Mouse (Mus musculus): Measurements from ENCODE around the gene Rab5b.
A peak's percentile ranks its signal among the peaks of the same experiment; 100 is the strongest.
"Not testable (repeated sequence)": the region's sequence is repeated elsewhere in the genome, so short reads cannot be mapped to it uniquely, and the experiment has no call there.

The Rab5b gene

DNA sequence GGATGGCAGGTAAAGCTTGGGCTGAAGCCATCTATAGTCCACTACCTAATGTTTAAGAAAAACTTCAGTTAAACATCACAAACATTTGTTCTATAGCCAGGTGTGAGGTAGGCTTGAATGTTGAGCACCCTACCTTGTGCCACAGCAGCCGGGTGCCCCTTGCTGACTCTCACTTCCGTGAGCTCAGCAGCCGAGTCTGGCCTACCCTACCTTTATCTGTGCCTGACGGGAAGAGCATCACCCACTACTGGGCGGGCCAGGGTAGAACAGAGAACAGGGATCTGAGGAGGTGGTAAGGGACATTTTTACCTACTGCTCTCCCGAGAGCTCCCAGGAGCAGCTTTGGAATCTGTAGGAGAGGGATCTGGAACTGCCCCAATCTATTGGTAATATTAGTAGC lies 53.3 kb downstream of the Rab5b start:
- DNase-seq (ENCODE audit: low read depth) = no peak

DNA sequence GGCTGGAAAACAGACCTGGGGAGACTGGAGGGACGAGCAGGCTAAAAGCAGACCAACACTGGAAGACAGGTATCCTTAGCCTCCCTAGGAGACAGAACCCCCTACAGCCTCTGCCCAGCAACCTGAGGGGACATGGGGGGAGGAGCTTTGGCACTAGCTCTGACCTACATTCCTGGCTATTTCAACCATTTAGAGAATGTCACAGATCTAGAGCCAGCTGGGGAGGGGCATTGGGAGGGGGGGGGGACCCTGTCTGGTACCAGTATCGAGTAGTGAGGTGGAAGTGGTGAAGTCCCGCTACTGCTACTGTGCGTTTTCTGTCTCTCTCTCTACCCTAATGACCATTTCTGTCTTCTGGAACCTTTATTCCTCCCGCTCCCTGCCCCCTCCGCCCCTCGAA lies 54.2 kb downstream of the Rab5b start:
- no peak for DNase-seq (ENCODE audit: low read depth)

DNA sequence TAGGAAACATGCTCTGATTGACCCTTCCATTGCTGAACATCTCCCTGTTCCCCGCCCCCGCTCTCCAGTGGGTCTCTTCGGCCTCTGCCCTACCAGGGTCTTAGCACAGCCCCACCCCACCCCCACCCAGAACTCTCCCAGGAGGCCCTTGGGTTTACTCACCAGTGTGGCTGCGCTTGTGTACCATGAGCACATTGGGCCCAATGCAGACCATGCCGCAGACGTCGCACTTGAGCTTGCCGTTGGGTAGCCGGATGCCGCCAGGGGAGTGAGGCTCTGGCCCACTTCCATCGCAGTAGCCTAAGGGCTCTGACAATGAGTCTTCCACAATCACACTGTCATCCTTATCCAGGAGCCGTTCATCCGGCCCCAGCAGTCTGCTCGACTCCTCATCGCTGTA lies 55.2 kb downstream of the Rab5b start:
- DNase-seq (ENCODE audit: low read depth) = no peak

DNA sequence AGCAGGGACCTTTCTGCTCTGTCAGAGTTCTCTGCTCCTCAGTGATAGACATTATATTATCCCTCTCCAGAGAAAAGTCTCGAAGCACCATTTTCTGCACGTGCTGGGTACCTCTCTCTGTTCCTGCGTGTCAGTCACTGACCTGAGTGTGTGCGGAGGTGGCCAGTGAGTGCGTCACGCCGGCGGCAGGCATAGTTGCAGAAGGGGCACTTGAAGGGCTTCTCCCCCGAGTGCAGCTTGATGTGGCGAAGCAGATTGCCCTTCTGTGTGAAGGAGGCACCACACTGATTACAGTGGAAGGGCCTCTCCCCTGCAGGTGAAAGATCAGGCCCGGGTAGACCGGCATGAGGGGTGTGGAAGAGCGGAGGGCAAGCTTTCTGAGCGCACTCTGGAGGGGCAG lies 56.1 kb downstream of the Rab5b start:
- no peak for DNase-seq (ENCODE audit: low read depth)

DNA sequence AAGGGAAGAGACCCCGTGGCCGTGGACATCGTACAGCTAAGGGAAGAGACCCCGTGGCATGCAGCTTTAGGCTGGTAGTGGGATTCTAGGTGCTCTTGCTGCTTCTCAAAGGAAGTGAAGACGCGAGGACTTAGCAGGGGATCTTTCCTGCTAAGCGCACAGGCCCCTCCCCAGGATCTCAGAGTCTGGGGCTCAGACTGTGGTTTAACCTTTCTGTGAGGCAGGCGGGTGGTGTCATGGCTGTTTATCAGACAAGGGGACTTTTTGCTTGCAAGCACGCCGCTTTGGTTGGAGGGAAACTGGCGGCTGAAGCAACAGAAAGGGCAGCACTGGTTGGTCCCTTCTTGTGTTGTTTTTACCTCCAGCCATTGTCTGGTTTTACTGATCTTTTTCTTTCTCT lies 59.1 kb downstream of the Rab5b start:
- DNase-seq (ENCODE audit: low read depth) = peak; percentile 91

DNA sequence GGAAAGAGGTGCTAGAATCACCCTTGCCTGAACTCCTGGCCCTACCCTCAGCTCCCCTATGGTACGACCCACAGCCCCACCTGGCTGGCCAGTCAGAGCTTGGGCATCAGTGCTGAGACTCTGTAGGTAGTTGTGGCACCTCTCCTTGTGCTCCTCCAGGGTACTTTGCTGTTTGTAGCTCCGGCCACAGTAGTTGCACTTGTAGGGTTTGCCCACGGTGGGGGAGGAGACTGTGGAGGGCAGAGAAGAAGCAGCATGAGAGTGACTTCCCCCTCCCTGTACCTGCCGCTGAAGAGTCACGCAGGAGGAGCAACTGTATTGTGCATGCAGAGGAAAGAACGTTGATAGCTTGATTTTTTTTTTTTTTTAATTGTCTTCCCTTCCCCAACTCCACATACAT lies 59.5 kb downstream of the Rab5b start:
- DNase-seq (ENCODE audit: low read depth) = no peak

DNA sequence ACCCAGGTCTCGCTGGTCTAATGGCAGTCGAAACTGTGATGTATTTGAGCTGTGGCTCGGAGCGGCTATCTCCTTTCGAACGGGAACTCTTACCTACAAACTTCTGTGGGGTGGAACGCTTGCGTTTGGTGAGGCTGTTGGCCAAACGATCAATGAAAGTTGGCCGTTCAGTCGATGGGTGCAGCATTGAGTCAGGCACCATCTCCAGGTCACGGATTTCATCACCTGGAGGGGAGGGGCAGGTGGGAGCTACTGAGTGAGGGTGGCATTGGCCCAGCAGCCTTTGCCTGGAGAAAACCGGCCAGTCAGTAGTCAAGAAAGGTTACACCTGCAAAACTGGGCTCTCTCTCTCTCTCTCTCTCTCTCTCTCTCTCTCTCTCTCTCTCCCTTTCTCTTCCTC lies 60.4 kb downstream of the Rab5b start:
- no peak for DNase-seq (ENCODE audit: low read depth)

DNA sequence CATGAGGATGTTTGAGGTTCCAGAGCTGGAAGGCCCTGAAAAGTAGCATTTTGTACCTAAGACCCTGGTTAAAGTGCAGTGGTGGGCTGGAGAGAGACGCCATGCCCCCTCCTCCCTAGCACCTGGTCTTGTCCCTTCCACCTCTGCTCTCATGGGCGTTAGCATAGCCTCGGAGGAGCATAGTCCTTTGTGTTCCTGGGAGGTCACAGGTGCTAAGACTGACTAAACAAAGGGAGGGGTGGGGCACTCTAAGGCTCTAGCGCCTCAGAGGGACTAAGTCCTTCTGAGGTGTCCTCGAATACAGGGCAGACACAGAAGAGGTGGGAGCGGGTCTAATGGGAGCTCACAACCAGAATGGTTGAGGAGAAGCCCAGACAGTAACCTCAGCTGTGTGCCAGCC lies 64.5 kb downstream of the Rab5b start:
- DNase-seq (ENCODE audit: low read depth) = no peak

DNA sequence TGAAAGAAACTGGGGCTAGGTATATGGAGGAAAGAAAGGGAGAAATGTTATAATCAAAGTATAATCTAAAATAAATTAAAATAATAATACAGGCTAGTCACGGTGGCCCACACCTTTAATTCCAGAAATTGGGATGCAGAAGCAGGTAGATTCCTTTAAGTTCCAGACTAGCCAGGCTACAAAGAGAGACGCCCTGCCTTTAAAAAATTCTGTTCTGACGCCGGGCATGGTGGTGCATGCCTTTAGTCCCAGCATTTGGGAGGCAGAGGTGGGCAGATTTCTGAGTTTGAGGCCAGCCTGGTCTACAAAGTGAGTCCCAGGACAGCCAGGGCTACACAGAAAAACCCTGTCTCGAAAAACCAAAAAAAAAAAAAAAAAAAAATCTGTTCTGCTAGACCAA lies 65.8 kb downstream of the Rab5b start:
- DNase-seq (ENCODE audit: low read depth) = not testable (repeated sequence)

DNA sequence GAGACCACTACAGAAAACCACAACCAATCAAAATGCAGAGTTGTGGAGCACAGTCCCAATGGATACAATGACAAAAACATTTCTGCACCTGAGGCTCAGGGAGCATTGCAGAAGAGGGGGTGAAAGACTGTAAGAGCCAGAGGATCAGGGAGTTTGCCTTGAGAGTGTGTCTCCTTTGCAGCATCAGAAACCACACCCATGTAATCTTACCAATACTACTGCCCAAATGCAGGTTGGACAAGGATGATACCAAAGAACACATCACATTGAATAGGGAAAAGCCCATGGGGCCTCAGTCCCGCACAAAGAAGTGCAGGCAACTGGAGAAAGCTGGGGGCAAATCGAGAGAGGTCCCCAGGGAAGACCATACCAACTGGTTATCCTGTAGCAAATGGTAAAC lies 66.3 kb downstream of the Rab5b start:
- no peak for DNase-seq (ENCODE audit: low read depth)

DNA sequence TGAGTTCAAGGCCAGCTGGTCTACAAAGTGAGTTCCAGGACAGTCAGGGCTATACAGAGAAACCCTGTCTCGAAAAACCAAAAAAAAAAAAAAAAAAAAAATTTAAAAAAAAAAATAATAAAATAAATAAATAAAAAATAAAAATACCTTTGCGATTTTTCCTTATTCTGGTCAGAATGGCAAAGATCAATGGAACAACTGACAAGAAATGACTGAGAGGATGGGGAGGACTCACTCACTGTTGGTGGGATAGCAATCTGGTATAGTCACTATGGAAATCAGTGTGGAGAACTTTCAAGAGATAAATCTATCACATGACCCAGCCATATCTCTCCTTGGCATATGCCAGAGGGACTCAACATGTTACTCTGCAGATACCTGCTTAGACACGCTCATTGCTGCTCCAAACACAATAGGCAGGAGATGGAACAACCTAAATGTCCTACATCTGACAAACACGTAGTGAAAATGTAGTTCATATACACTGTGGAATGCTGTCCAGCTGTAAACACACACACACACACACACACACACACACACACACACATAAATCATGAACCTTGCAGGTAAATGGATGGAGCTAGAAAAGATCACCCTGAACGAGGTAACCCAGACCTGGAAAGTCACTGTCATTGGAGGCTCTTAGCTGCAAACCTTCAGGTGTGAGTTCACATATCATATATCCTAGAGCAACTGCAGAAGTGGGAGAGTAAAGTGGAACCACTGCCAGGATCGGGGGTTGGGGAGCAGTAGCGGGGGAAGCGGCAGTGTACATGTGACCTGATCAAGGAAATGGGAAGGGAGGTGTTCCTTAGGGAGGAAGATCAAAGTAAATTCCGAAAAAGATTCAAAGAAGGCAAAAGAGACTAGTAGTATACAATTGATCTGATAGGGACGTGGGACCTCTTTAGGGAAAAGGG lies 68.4 kb downstream of the Rab5b start:
- DNase-seq (ENCODE audit: low read depth) = no peak

Data from naive thymus-derived CD4-positive, alpha-beta T cell, adult 2 months (primary cell).